ENCODE assay signal across 8 mouse cellular contexts in the genomic region with DNA sequence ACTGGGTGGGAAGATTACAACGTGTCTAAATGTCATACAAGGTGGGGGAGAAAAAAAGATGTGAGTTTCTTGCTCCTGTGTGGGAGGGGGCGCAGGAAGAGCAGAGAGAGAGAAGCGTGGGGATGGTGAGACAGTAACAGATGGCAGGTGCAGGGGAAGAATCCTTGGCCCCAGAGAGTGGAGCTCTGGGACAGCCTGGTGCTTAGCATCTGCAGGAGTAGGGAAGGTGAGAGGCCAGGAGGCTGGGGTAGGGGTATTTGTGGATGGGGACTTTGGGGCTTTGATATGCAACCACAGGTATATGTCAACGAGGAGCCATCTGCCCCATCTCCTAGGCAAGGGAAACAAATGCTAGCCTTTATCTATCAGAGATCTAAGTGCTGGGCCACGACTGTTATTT. TPM values are rescaled to one million over a fixed set of nuclear protein-coding genes. Genes with fewer than 3 reads are reported as not detected.
DNase-seq lines count a peak whose midpoint lies in the region; ATAC-seq and TF ChIP-seq lines count a peak whose summit lies in the region.

No protein-coding gene starts in this region.

- peaks cover 18% of the 10 kb centered on the region for H3K36me3 ChIP-seq in G1E (replicated peaks)
- no peaks in the 10 kb centered on the region for H3K36me3 ChIP-seq in heart, embryonic 14.5 days (ENCODE audit: control insufficient read depth, insufficient read depth, low read length)
- H3K36me3 ChIP-seq in liver, postnatal 0 days (replicated peaks; ENCODE audit: insufficient read depth, low read length) = no peaks in the 10 kb centered on the region

- no peak for ATAC-seq in G1E (ENCODE audit: extremely low read depth, insufficient number of reproducible peaks, low FRiP score, poor library complexity, severe bottlenecking)
- ATAC-seq in heart, embryonic 14.5 days (ENCODE audit: insufficient number of reproducible peaks, insufficient read depth, low FRiP score, low read depth) = no peak
- no peak for ATAC-seq in liver, postnatal 0 days

- WGBS in heart, embryonic 14.5 days = 70% methylated on average over 5 of the region's 5 CpGs
- 63% methylated on average over 5 of the region's 5 CpGs for WGBS in liver, postnatal 0 days (ENCODE audit: insufficient replicate concordance)

- no peaks in the 10 kb centered on the region for H3K27me3 ChIP-seq in G1E (ENCODE audit: insufficient read depth, low read length)
- no peaks in the 10 kb centered on the region for H3K27me3 ChIP-seq in heart, embryonic 14.5 days (ENCODE audit: control insufficient read depth, insufficient read depth, low read length)
- H3K27me3 ChIP-seq in liver, postnatal 0 days (ENCODE audit: insufficient read depth, low read length) = no peaks in the 10 kb centered on the region

- no peaks in the 10 kb centered on the region for H3K9me3 ChIP-seq in G1E (replicated peaks)
- no peaks in the 10 kb centered on the region for H3K9me3 ChIP-seq in heart, embryonic 14.5 days (ENCODE audit: control insufficient read depth, low read length)
- no peaks in the 10 kb centered on the region for H3K9me3 ChIP-seq in liver, postnatal 0 days (ENCODE audit: low read length)

- H3K4me2 ChIP-seq in heart, embryonic 14.5 days (ENCODE audit: low read length) = peak overlapping the region; percentile 75
- peak overlapping the region; percentile 65 for H3K4me2 ChIP-seq in liver, postnatal 0 days (ENCODE audit: low read depth, low read length)

- peak overlapping the region in 1 of 2 experiments; percentile 87; a peak in 1 of 4 replicates for H3K27ac ChIP-seq in heart, embryonic 14.5 days (replicated peaks in 1 of 2; ENCODE audit: control insufficient read depth in 1 of 2, insufficient read depth in 1 of 2, low read depth in 2 of 2, low read length in 2 of 2)
- H3K27ac ChIP-seq in liver, postnatal 0 days (ENCODE audit: low read depth) = peak overlapping the region; percentile 97

- peaks cover 62% of the 10 kb centered on the region for H3K4me1 ChIP-seq in G1E (ENCODE audit: insufficient read depth, low read depth, low read length)
- peaks cover 2 to 9% of the 10 kb centered on the region in 2 experiments; a peak in 3 of 4 replicates for H3K4me1 ChIP-seq in heart, embryonic 14.5 days (ENCODE audit: control insufficient read depth in 2 of 2, insufficient read depth in 2 of 2, low read length in 2 of 2)
- peaks cover 33% of the 10 kb centered on the region for H3K4me1 ChIP-seq in liver, postnatal 0 days (ENCODE audit: insufficient read depth)

- DNase-seq in heart, adult 11 months = peak; percentile 91
- DNase-seq in heart, adult 18-20 months = no peak
- DNase-seq in G1E (ENCODE audit: low spot score) = no peak
- no peak for DNase-seq in liver, postnatal 0 days
- DNase-seq in embryo, embryonic 11 days = no peak
- no peak for DNase-seq in adrenal gland, postnatal 25 days
- no peak for DNase-seq in left cerebral cortex, adult 11 months (ENCODE audit: low spot score)

- TF ChIP-seq CTCF in G1E (IDR thresholded peaks at IDR 0.05; ENCODE audit: low read depth, low read length) = no peak
- TF ChIP-seq CTCF in liver, postnatal 0 days (IDR thresholded peaks at IDR 0.05; ENCODE audit: low read depth) = no peak

- peak overlapping the region; percentile 57; the same call in 1 of the 2 replicates for H3K4me3 ChIP-seq in G1E (ENCODE audit: low read depth, low read length)
- H3K4me3 ChIP-seq in heart, embryonic 14.5 days (ENCODE audit: control insufficient read depth in 1 of 2, insufficient read depth in 1 of 2, low read depth in 1 of 2, low read length in 2 of 2) = no peak overlapping the region
- H3K4me3 ChIP-seq in liver, postnatal 0 days (ENCODE audit: low read depth, low read length) = no peak overlapping the region

- TF ChIP-seq EP300 in liver, postnatal 0 days (IDR thresholded peaks at IDR 0.05; ENCODE audit: low read depth) = no peak

- no peak overlapping the region for H3K9ac ChIP-seq in heart, embryonic 14.5 days (ENCODE audit: low read length)
- H3K9ac ChIP-seq in liver, postnatal 0 days (replicated peaks) = peak overlapping the region; percentile 80; the same call in 1 of the 2 replicates

RNA-seq across cellular contexts. Expression of a gene that starts 26.4 kb away (rescaled TPM):
- total RNA-seq in heart, adult 18-20 months (2021) = 10 to 100 TPM; 14.2 to 16.0 TPM
- total RNA-seq in G1E (2014; fragmentation: Nextera tagmentation) (115 and 130 TPM in 2 replicates), G1E (2017) (29.4 and 37.4 TPM in 2 replicates)
- 18.6 and 20.5 TPM in 2 replicates for polyA plus RNA-seq in G1E (2012)
- 22.2 and 23.8 TPM in 2 replicates for polyA plus RNA-seq in heart, embryonic 14.5 days (2014; fragmentation: Nextera tagmentation; extraction: Ambion mirVana)
- 7.4 and 10.6 TPM in 2 replicates for polyA plus RNA-seq in liver, postnatal 0 days (2015; fragmentation: Nextera tagmentation; extraction: Ambion mirVana)
- total RNA-seq in adrenal gland, postnatal 25 days (2021) = 26.4 and 32.9 TPM in 2 replicates

RNA-seq across cellular contexts. Expression of a gene that starts 36.9 kb away (rescaled TPM):
- total RNA-seq in heart, adult 18-20 months (2021) = 10 to 100 TPM; 13.1 to 13.2 TPM
- total RNA-seq in G1E (2014; fragmentation: Nextera tagmentation) (28.4 and 35.4 TPM in 2 replicates), G1E (2017) (38.6 and 43.8 TPM in 2 replicates)
- polyA plus RNA-seq in G1E (2012) = 13.6 and 15.4 TPM in 2 replicates
- polyA plus RNA-seq in heart, embryonic 14.5 days (2014; fragmentation: Nextera tagmentation; extraction: Ambion mirVana) = 19.7 and 21.1 TPM in 2 replicates
- 15.2 and 15.7 TPM in 2 replicates for polyA plus RNA-seq in liver, postnatal 0 days (2015; fragmentation: Nextera tagmentation; extraction: Ambion mirVana)
- total RNA-seq in adrenal gland, postnatal 25 days (2021) = 18.2 and 19.2 TPM in 2 replicates

RNA-seq across cellular contexts. Expression of a gene that starts 45.0 kb away (rescaled TPM):
- 10 to 100 TPM; 46.4 to 55.3 TPM for total RNA-seq in heart, adult 18-20 months (2021)
- 176 and 198 TPM in 2 replicates for total RNA-seq in G1E (2014; fragmentation: Nextera tagmentation)
- 106 and 113 TPM in 2 replicates for total RNA-seq in G1E (2017)
- 30.9 and 31.6 TPM in 2 replicates for polyA plus RNA-seq in G1E (2012)
- 149 and 151 TPM in 2 replicates for polyA plus RNA-seq in heart, embryonic 14.5 days (2014; fragmentation: Nextera tagmentation; extraction: Ambion mirVana)
- 61.8 and 64.2 TPM in 2 replicates for polyA plus RNA-seq in liver, postnatal 0 days (2015; fragmentation: Nextera tagmentation; extraction: Ambion mirVana)
- total RNA-seq in adrenal gland, postnatal 25 days (2021) = 108 and 117 TPM in 2 replicates
